Mouse (Mus musculus): Measurements from ENCODE around the gene Jmjd1c. TPM values are rescaled to one million over a fixed set of nuclear protein-coding genes. Genes with fewer than 3 reads are reported as not detected.

Jmjd1c gene
- polyA plus RNA-seq, 1 experiment from 2014 or later, result 52.4 TPM

DNA sequence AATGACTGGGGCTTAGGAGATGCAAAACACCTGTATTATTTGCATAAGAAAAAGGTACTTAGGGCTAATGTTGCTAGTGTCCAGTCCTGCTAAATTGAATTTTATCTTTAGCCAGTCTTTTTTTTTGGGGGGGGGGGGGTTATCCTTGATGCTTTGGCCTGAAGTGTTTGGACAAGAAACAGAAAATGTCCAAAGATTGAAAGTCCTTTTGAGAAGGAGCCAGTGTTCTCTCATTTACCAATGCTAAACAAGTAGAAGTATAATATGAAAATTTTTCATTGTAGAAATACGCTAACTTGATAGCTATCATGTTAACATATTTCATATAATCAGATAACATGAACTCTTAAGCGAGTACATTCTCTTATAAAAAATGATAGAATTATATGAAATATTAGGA is 92.0 kb downstream of the Jmjd1c start:
- Histone ChIP-seq H3K4me2 (peak overlapping the region; percentile 63), H3K9me3 (no peaks in the 10 kb centered on the region), H3K27ac (replicated peaks) (no peak overlapping the region), H3K4me1 (replicated peaks) (peaks cover 30% of the 10 kb centered on the region), H3K9ac (peak overlapping the region; percentile 13; the same call in 1 of the 2 replicates), H3K36me3 (peaks cover 6% of the 10 kb centered on the region), H3K27me3 (no peaks in the 10 kb centered on the region), H3K4me3 (peak overlapping the region; percentile 43)
- WGBS, result 89% methylated on average over 2 of the region's 2 CpGs
- no peak for ATAC-seq (ENCODE audit: low read depth)

GRCm38 (mm10) chr10:67189057-67189456 is 93.1 kb downstream of the Jmjd1c start:
- no peak for ATAC-seq (ENCODE audit: low read depth)
- H3K36me3 ChIP-seq, result peaks cover 6% of the 10 kb centered on the region

DNA sequence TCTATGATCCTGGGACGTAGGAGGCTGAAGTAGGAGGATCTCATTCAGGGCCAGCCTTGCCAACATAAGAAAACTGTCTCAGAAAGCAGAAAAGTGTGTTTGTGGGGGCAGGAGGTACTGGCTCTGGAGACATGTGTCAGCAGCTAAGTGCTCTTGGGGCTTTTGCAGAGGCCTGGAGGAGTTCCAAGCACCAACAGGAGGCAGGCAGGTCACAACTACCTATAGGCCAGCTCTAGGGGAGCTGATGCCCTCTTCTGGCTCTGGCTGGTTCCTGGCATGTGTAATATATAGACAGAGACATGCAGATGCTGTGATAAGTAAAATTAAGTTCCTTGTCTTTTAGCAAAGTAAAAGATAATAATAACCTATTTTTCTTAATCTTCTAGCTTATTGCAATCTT is 94.3 kb downstream of the Jmjd1c start:
- Histone ChIP-seq H3K27me3 (no peaks in the 10 kb centered on the region), H3K36me3 (peaks cover 6% of the 10 kb centered on the region), H3K4me1 (replicated peaks) (peaks cover 28% of the 10 kb centered on the region), H3K9me3 (no peaks in the 10 kb centered on the region), H3K9ac (no peak overlapping the region), H3K27ac (replicated peaks) (no peak overlapping the region), H3K4me2 (no peak overlapping the region), H3K4me3 (no peak overlapping the region)
- WGBS, result 93% methylated on average over 1 of the region's 1 CpGs
- no peak for ATAC-seq (ENCODE audit: low read depth)

More at GRCm38 (mm10) chr10:67189057-67189456, 93.1 kb downstream of the Jmjd1c start:
- H3K27ac ChIP-seq (replicated peaks), result no peak overlapping the region
- H3K4me3 ChIP-seq, result no peak overlapping the region
- H3K4me1 ChIP-seq (replicated peaks), result peaks cover 28% of the 10 kb centered on the region
- H3K4me2 ChIP-seq, result peak overlapping the region; percentile 34
- no peaks in the 10 kb centered on the region for H3K27me3 ChIP-seq
- no peaks in the 10 kb centered on the region for H3K9me3 ChIP-seq
- H3K9ac ChIP-seq, result 0 out of 2 replicates have a peak overlapping the region, but pooled peaks have one; percentile 5

DNA sequence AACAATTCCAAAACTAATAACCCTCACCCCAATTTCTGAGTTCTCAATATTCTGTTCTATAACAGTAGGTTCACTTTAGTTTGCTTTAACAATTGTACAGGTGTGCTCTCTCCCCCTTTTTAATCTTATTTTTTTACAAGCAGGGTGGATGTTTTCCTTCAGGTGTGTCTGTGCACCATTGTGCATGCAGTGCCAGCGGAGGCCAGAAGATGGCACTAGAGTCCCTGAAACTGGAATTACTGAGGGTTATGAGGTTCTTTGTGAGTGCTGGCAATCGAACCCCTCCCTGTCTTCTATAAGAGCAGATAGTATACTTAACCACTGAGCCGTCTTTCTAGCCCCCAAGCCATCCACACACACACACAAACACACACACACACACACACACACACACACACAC is 96.4 kb downstream of the Jmjd1c start:
- WGBS, result 96% methylated on average over 3 of the region's 3 CpGs
- ATAC-seq (ENCODE audit: low read depth), result no peak
- Histone ChIP-seq H3K4me3 (no peak overlapping the region), H3K9me3 (no peaks in the 10 kb centered on the region), H3K9ac (no peak overlapping the region), H3K4me1 (replicated peaks) (peaks cover 17% of the 10 kb centered on the region), H3K27me3 (no peaks in the 10 kb centered on the region), H3K4me2 (no peak overlapping the region), H3K36me3 (peaks cover 6% of the 10 kb centered on the region), H3K27ac (replicated peaks) (no peak overlapping the region)

- no peak overlapping the region for H3K9ac ChIP-seq
- no peak overlapping the region for H3K4me2 ChIP-seq
- H3K4me3 ChIP-seq, result no peak overlapping the region
- ATAC-seq (ENCODE audit: low read depth), result no peak
- H3K9me3 ChIP-seq, result no peaks in the 10 kb centered on the region
- H3K27me3 ChIP-seq, result no peaks in the 10 kb centered on the region
- WGBS, result 64% methylated on average over 3 of the region's 3 CpGs
- H3K36me3 ChIP-seq, result peaks cover 6% of the 10 kb centered on the region
- H3K4me1 ChIP-seq (replicated peaks), result peaks cover 11% of the 10 kb centered on the region
- H3K27ac ChIP-seq (replicated peaks), result no peak overlapping the region
Observed at GRCm38 (mm10) chr10:67193003-67193652, 97.2 kb downstream of the Jmjd1c start.

GRCm38 (mm10) chr10:67194046-67194445 is 98.1 kb downstream of the Jmjd1c start:
- WGBS, result 97% methylated on average over 3 of the region's 3 CpGs

DNA sequence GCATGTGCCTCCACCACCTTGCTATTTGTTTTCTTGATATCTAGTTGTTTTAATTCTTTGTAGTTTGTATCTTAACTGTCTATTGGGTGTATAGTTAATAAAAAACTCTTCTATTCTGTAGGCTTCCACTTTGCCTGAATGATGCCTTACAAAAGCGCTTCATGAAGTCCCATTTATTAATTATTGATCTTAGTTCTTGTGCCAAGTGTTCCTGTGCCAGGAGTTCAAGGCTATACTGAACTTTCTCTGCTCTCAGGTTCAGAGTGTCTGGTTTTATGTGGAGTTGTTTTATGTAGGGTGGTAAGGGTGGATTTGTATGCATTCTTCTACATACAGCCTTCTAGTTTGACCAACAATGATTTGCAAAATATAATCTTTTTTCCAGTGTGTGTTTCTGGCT is 99.7 kb downstream of the Jmjd1c start:
- H3K4me1 ChIP-seq (replicated peaks), result peaks cover 8% of the 10 kb centered on the region
- WGBS, result 92% methylated on average over 1 of the region's 1 CpGs
- H3K9ac ChIP-seq, result no peak overlapping the region
- no peak for ATAC-seq (ENCODE audit: low read depth)
- H3K4me3 ChIP-seq, result no peak overlapping the region
- H3K4me2 ChIP-seq, result no peak overlapping the region
- H3K27me3 ChIP-seq, result no peaks in the 10 kb centered on the region
- peaks cover 4% of the 10 kb centered on the region; the same call in 1 of the 2 replicates for H3K36me3 ChIP-seq
- H3K9me3 ChIP-seq, result no peaks in the 10 kb centered on the region
- no peak overlapping the region for H3K27ac ChIP-seq (replicated peaks)

More at GRCm38 (mm10) chr10:67194046-67194445, 98.1 kb downstream of the Jmjd1c start:
- no peak overlapping the region for H3K9ac ChIP-seq
- H3K36me3 ChIP-seq, result peaks cover 6% of the 10 kb centered on the region
- peaks cover 6% of the 10 kb centered on the region for H3K4me1 ChIP-seq (replicated peaks)
- no peak for ATAC-seq (ENCODE audit: low read depth)
- H3K9me3 ChIP-seq, result no peaks in the 10 kb centered on the region
- no peak overlapping the region for H3K27ac ChIP-seq (replicated peaks)
- no peak overlapping the region for H3K4me3 ChIP-seq
- H3K4me2 ChIP-seq, result no peak overlapping the region
- no peaks in the 10 kb centered on the region for H3K27me3 ChIP-seq

DNA sequence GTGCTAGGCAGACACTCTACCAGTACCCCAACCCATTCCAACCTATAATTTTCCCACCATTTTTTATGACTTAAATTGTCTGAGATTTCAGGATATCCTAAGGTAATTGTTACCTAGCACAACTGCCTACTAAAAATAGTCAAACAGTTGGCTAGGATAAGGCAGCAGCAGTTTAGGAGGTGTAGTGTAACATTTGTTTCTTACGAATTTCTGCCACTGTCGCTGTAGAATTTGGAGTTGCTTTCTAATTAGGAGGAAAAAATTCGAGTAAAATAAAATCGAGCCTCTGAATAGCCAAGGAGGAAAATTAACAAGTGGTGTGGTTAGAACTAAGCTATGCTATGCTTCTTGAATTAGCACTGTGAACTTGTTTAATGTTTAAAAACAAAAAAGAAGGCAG is 101.3 kb downstream of the Jmjd1c start:
- H3K27me3 ChIP-seq, result no peaks in the 10 kb centered on the region
- peaks cover 4% of the 10 kb centered on the region; the same call in 1 of the 2 replicates for H3K36me3 ChIP-seq
- no peaks in the 10 kb centered on the region for H3K9me3 ChIP-seq
- ATAC-seq (ENCODE audit: low read depth), result no peak
- 89% methylated on average over 4 of the region's 4 CpGs for WGBS
- no peak overlapping the region for H3K9ac ChIP-seq
- H3K4me2 ChIP-seq, result no peak overlapping the region
- no peak overlapping the region for H3K27ac ChIP-seq (replicated peaks)
- H3K4me3 ChIP-seq, result no peak overlapping the region
- peaks cover 16% of the 10 kb centered on the region for H3K4me1 ChIP-seq (replicated peaks)

- 73% methylated on average over 2 of the region's 2 CpGs for WGBS
- ATAC-seq (ENCODE audit: low read depth), result no peak
- Histone ChIP-seq H3K27ac (replicated peaks) (no peak overlapping the region), H3K27me3 (no peaks in the 10 kb centered on the region), H3K36me3 (no peaks in the 10 kb centered on the region), H3K4me2 (no peak overlapping the region), H3K4me3 (no peak overlapping the region), H3K4me1 (replicated peaks) (peaks cover 19% of the 10 kb centered on the region), H3K9me3 (no peaks in the 10 kb centered on the region), H3K9ac (no peak overlapping the region)
Observed at GRCm38 (mm10) chr10:67197829-67198228, 101.9 kb downstream of the Jmjd1c start.

- no peak for ATAC-seq (ENCODE audit: low read depth)
- Histone ChIP-seq H3K36me3 (0 out of 2 replicates have a peak, but pooled peaks cover 5% of the 10 kb centered on the region), H3K4me2 (no peak overlapping the region), H3K27ac (replicated peaks) (no peak overlapping the region), H3K9ac (no peak overlapping the region), H3K4me3 (no peak overlapping the region), H3K4me1 (replicated peaks) (peaks cover 19% of the 10 kb centered on the region), H3K27me3 (no peaks in the 10 kb centered on the region), H3K9me3 (no peaks in the 10 kb centered on the region)
Observed at GRCm38 (mm10) chr10:67201769-67202168, 105.8 kb downstream of the Jmjd1c start.

GRCm38 (mm10) chr10:67202470-67202869 is 106.5 kb downstream of the Jmjd1c start:
- Histone ChIP-seq H3K4me3 (no peak overlapping the region), H3K9me3 (no peaks in the 10 kb centered on the region), H3K4me2 (no peak overlapping the region), H3K36me3 (0 out of 2 replicates have a peak, but pooled peaks cover 5% of the 10 kb centered on the region), H3K9ac (no peak overlapping the region), H3K27me3 (no peaks in the 10 kb centered on the region), H3K27ac (replicated peaks) (no peak overlapping the region), H3K4me1 (replicated peaks) (peaks cover 19% of the 10 kb centered on the region)
- WGBS, result 88% methylated on average over 6 of the region's 6 CpGs
- no peak for ATAC-seq (ENCODE audit: low read depth)

DNA sequence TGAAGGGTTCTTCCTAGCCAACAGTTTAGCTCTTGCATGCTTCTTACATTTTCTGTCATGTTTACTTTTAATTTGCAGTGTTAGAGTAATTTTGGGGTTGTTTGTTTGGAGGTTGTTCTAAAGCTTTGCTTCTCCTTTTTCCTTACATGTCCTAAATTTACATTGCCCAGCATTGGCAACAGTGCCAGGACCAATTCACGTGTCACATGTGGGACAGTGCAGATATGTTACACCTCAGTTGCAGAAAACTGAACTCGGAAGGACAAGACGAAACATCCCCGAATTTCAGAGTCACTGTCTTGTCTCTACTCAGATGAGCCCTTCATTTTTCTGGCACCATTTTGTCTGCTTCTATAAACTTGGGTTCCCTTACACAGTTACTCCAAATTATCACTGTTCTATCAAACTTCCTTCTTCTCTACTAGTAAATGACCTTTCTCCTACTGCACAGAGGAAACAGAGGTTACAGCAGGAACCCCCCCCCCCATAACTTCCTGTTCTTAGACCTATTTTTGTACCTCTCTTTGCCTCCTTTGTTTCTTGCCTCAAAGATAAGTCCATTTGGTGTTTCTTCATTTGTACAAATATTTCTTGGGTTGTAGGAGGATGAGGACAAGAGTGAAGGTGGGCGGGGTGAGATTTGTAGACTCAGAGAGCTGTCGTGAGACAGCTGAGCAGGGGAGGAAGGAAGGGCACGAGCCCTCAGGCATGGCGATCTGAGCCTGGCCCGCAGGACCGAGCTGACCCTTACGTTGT is 108.9 kb downstream of the Jmjd1c start:
- Histone ChIP-seq H3K4me3 (no peak overlapping the region), H3K4me2 (no peak overlapping the region), H3K4me1 (replicated peaks) (peaks cover 18% of the 10 kb centered on the region), H3K27me3 (no peaks in the 10 kb centered on the region), H3K27ac (replicated peaks) (no peak overlapping the region), H3K9me3 (no peaks in the 10 kb centered on the region), H3K9ac (no peak overlapping the region), H3K36me3 (0 out of 2 replicates have a peak, but pooled peaks cover 5% of the 10 kb centered on the region)
- no peak for ATAC-seq (ENCODE audit: low read depth)
- 87% methylated on average over 11 of the region's 11 CpGs for WGBS
